Mouse (Mus musculus) brain, embryonic 14.5 days (tissue): ENCODE results near the gene Nell2.

ENCODE experiments used
- CTCF ChIP-seq: fragments of 200-500 bp; IDR thresholded peaks from 2 replicates; pipeline ENCODE4 v1.5.1; 2012; ENCODE audit warnings: inconsistent platforms, mild to moderate bottlenecking, moderate library complexity, borderline replicate concordance; ENCODE audit not compliant: insufficient read depth, insufficient read length; ENCODE audit errors: extremely low read depth
- POLR2A ChIP-seq: fragments of 200-500 bp; IDR thresholded peaks from 2 replicates; pipeline ENCODE4 v1.6.1; 2012; ENCODE audit warnings: mild to moderate bottlenecking, inconsistent platforms, borderline replicate concordance; ENCODE audit not compliant: poor library complexity, insufficient read depth, insufficient read length, severe bottlenecking; ENCODE audit errors: extremely low read depth

- no peak for TF ChIP-seq CTCF
- no peak for TF ChIP-seq POLR2A
Observed at GRCm38 (mm10) chr15:95131401-95131800, 397.0 kb downstream of the Nell2 start.
